ENCODE assay signal across 8 mouse cellular contexts in the genomic region with DNA sequence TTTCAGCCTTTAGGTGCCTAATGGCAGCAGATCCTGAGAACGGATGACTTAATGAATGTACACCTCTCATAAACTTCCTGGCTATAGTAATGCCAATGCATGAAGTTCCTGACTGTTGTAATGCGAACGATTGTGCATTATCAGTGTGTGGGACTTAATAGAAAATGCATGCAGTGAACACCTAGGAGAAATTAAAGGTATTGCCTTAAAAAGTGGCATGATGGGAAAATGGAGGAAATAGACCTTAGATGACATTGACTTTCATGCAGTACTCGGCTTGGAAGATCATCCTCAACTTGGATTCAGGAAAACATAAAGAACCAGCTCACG. TPM values are rescaled to one million over a fixed set of nuclear protein-coding genes. Genes with fewer than 3 reads are reported as not detected.
DNase-seq lines count a peak whose midpoint lies in the region; ATAC-seq lines count a peak whose summit lies in the region.

No protein-coding gene starts in this region.

- peak overlapping the region; percentile 70 for H3K9ac ChIP-seq in lung, embryonic 15.5 days
- 0 out of 2 replicates have a peak overlapping the region, but pooled peaks have one; percentile 63 for H3K9ac ChIP-seq in embryonic facial prominence, embryonic 15.5 days
- peak overlapping the region; percentile 77 for H3K9ac ChIP-seq in intestine, embryonic 16.5 days (ENCODE audit: low read depth, low read length)
- peak overlapping the region; percentile 56 for H3K9ac ChIP-seq in neural tube, embryonic 14.5 days (replicated peaks; ENCODE audit: low read depth, low read length)

- peak overlapping the region; percentile 75 for H3K4me3 ChIP-seq in lung, embryonic 15.5 days
- peak overlapping the region; percentile 74 for H3K4me3 ChIP-seq in embryonic facial prominence, embryonic 15.5 days (replicated peaks)
- peak overlapping the region; percentile 63 for H3K4me3 ChIP-seq in intestine, embryonic 16.5 days (ENCODE audit: low read length)
- peak overlapping the region; percentile 54 for H3K4me3 ChIP-seq in neural tube, embryonic 14.5 days (ENCODE audit: low read depth, low read length)

- WGBS in lung, embryonic 15.5 days, result 82% methylated on average over 5 of the region's 5 CpGs
- 83% methylated on average over 5 of the region's 5 CpGs for WGBS in embryonic facial prominence, embryonic 15.5 days
- WGBS in intestine, embryonic 16.5 days, result 73% methylated on average over 5 of the region's 5 CpGs
- 80% methylated on average over 5 of the region's 5 CpGs for WGBS in neural tube, embryonic 14.5 days

- H3K27ac ChIP-seq in lung, embryonic 15.5 days, result no peak overlapping the region
- no peak overlapping the region; the same call in 1 of the 2 replicates for H3K27ac ChIP-seq in embryonic facial prominence, embryonic 15.5 days (replicated peaks)
- peak overlapping the region; percentile 62; the same call in 1 of the 2 replicates for H3K27ac ChIP-seq in intestine, embryonic 16.5 days (ENCODE audit: low read length)
- peak overlapping the region; percentile 69; the same call in 1 of the 2 replicates for H3K27ac ChIP-seq in neural tube, embryonic 14.5 days (ENCODE audit: low read depth, low read length)

- H3K27me3 ChIP-seq in lung, embryonic 15.5 days, result no peaks in the 10 kb centered on the region
- no peaks in the 10 kb centered on the region for H3K27me3 ChIP-seq in embryonic facial prominence, embryonic 15.5 days
- H3K27me3 ChIP-seq in intestine, embryonic 16.5 days (replicated peaks; ENCODE audit: control insufficient read depth, insufficient read depth, low read length), result no peaks in the 10 kb centered on the region
- no peaks in the 10 kb centered on the region for H3K27me3 ChIP-seq in neural tube, embryonic 14.5 days (ENCODE audit: control insufficient read depth, insufficient read depth, low read length)

- DNase-seq in lung, postnatal 14 days, result no peak
- DNase-seq in embryo, embryonic 10 days (ENCODE audit: low spot score), result no peak
- DNase-seq in frontal cortex, postnatal 14 days (ENCODE audit: low spot score in 2 of 2), result no peak
- no peak for DNase-seq in layer of hippocampus, adult 9-11 months

- H3K36me3 ChIP-seq in lung, embryonic 15.5 days, result no peaks in the 10 kb centered on the region
- H3K36me3 ChIP-seq in embryonic facial prominence, embryonic 15.5 days, result no peaks in the 10 kb centered on the region
- no peaks in the 10 kb centered on the region for H3K36me3 ChIP-seq in intestine, embryonic 16.5 days (ENCODE audit: control insufficient read depth, insufficient read depth, low read length)
- H3K36me3 ChIP-seq in neural tube, embryonic 14.5 days (ENCODE audit: control insufficient read depth, insufficient read depth, low read length), result no peaks in the 10 kb centered on the region

- H3K9me3 ChIP-seq in lung, embryonic 15.5 days, result no peaks in the 10 kb centered on the region
- no peaks in the 10 kb centered on the region for H3K9me3 ChIP-seq in embryonic facial prominence, embryonic 15.5 days (replicated peaks)
- H3K9me3 ChIP-seq in intestine, embryonic 16.5 days (ENCODE audit: control insufficient read depth, low read length), result no peaks in the 10 kb centered on the region
- H3K9me3 ChIP-seq in neural tube, embryonic 14.5 days (ENCODE audit: control insufficient read depth, low read length), result no peaks in the 10 kb centered on the region

- H3K4me2 ChIP-seq in lung, embryonic 15.5 days, result peak overlapping the region; percentile 84
- peak overlapping the region; percentile 65 for H3K4me2 ChIP-seq in embryonic facial prominence, embryonic 15.5 days (replicated peaks)
- peak overlapping the region; percentile 87 for H3K4me2 ChIP-seq in intestine, embryonic 16.5 days (ENCODE audit: low read depth, low read length)
- H3K4me2 ChIP-seq in neural tube, embryonic 14.5 days (ENCODE audit: low read depth, low read length), result peak overlapping the region; percentile 76

- ATAC-seq in lung, embryonic 15.5 days (ENCODE audit: borderline replicate concordance, extremely low read depth, low FRiP score, low TSS enrichment), result no peak
- ATAC-seq in embryonic facial prominence, embryonic 15.5 days (ENCODE audit: insufficient number of reproducible peaks, low FRiP score, low TSS enrichment, low read depth), result no peak
- no peak for ATAC-seq in intestine, embryonic 16.5 days
- ATAC-seq in neural tube, embryonic 14.5 days (ENCODE audit: low read depth), result no peak; the same call in none of the 2 replicates

- H3K4me1 ChIP-seq in lung, embryonic 15.5 days, result peaks cover 7% of the 10 kb centered on the region; the same call in 1 of the 2 replicates
- H3K4me1 ChIP-seq in embryonic facial prominence, embryonic 15.5 days, result no peaks in the 10 kb centered on the region; the same call in 1 of the 2 replicates
- no peaks in the 10 kb centered on the region for H3K4me1 ChIP-seq in intestine, embryonic 16.5 days (ENCODE audit: control insufficient read depth, insufficient read depth, low read length)
- H3K4me1 ChIP-seq in neural tube, embryonic 14.5 days (ENCODE audit: control insufficient read depth, insufficient read depth, low read length), result no peaks in the 10 kb centered on the region

RNA-seq across cellular contexts. Expression of gene Zpbp, which starts 0.3 kb away (rescaled TPM):
- 0.70 and 0.74 TPM in 2 replicates for polyA plus RNA-seq in lung, embryonic 15.5 days (2015; fragmentation: Nextera tagmentation; extraction: Ambion mirVana)
- polyA plus RNA-seq in embryonic facial prominence, embryonic 15.5 days (2015; fragmentation: Nextera tagmentation; extraction: Ambion mirVana), result 0.64 and 0.74 TPM in 2 replicates
- polyA plus RNA-seq in intestine, embryonic 16.5 days (2015; fragmentation: Nextera tagmentation; extraction: Ambion mirVana), result 0.34 TPM in 2 replicates
- 1.9 and 2.3 TPM in 2 replicates for polyA plus RNA-seq in neural tube, embryonic 14.5 days (2014; fragmentation: Nextera tagmentation; extraction: Ambion mirVana)

RNA-seq across cellular contexts. Expression of gene Spata48, which starts 0.6 kb away (rescaled TPM):
- polyA plus RNA-seq in lung, embryonic 15.5 days (2015; fragmentation: Nextera tagmentation; extraction: Ambion mirVana), result 0.69 and 1.7 TPM in 2 replicates
- polyA plus RNA-seq in embryonic facial prominence, embryonic 15.5 days (2015; fragmentation: Nextera tagmentation; extraction: Ambion mirVana), result 0.97 and 1.1 TPM in 2 replicates
- polyA plus RNA-seq in intestine, embryonic 16.5 days (2015; fragmentation: Nextera tagmentation; extraction: Ambion mirVana), result 0.45 and 0.61 TPM in 2 replicates
- polyA plus RNA-seq in neural tube, embryonic 14.5 days (2014; fragmentation: Nextera tagmentation; extraction: Ambion mirVana), result 0.76 and 1.7 TPM in 2 replicates

Comparison
In these comparisons a context has a peak if more than half of its experiments do, and no peak if none do; other contexts are left out.
1. H3K27ac ChIP-seq: peak in intestine, embryonic 16.5 days (single experiment) and neural tube, embryonic 14.5 days (single experiment); none in lung, embryonic 15.5 days (single experiment) and embryonic facial prominence, embryonic 15.5 days (single experiment).
2. Peak in every context shown above with its lines, with median percentiles within 50 percentile points of each other: H3K4me2 ChIP-seq, H3K4me3 ChIP-seq and H3K9ac ChIP-seq.